Mouse (Mus musculus) liver, adult 2 months (tissue): Measurements from ENCODE around the gene Gm609.

Experiments used
- CTCF ChIP-seq: fragments of 200-500 bp; IDR thresholded peaks from 2 replicates; pipeline ENCODE4 v1.5.1; 2011; ENCODE audit warnings: low read depth, low read length, control low read depth
- POLR2A ChIP-seq: fragments of 200-500 bp; IDR thresholded peaks from 2 replicates; pipeline ENCODE4 v1.6.1; 2011; ENCODE audit warnings: low read length, control low read depth; ENCODE audit not compliant: insufficient read depth; ENCODE audit errors: extremely low read depth

DNA sequence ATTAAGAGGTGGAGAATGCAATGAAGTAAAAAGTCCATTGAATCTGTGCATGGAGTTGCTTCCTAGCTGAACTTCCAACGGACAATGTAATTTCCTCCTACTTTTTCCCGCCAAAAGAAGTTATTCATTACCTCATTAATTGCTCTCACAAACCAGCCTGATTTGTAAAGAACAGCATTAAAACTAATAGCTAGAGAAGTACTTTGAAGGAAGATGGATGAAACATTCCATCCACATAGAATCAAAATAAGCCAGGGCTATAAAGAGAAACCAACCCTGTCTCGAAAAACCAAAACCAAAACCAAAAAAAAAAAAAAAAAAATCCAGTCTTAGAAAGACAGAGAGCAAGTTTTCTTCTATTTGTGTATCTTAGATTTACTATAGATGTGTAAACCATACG lies 39.2 kb upstream of the Gm609 start, which contains the start of gene Gm17783:
- TF ChIP-seq POLR2A (no peak), CTCF (no peak)
